Mouse (Mus musculus) midbrain, postnatal 0 days (tissue): ENCODE results near the gene Cebpz. TPM values are rescaled to one million over a fixed set of nuclear protein-coding genes. Genes with fewer than 3 reads are reported as not detected.
A peak's percentile ranks its signal among the peaks of the same experiment; 100 is the strongest.

Experiments used
- ATAC-seq: fragments of 200-750 bp; cut with Nextera tagmentation; 2 replicates; pipeline ENCODE4 v1.8.0; 2017; ENCODE audit warnings: moderate number of reproducible peaks, mild to moderate bottlenecking, moderate TSS enrichment, moderate library complexity; ENCODE audit not compliant: low FRiP score
- DNase-seq: peaks from one replicate; pipeline ENCODE4 v3.0.0-alpha.2; 2015; ENCODE audit warnings: low spot score
- H3K27ac ChIP-seq: fragments of 300-500 bp; sonication (generic); 2 replicates; pipeline ENCODE4 v1.5.1; 2014; ENCODE audit warnings: low read depth, mild to moderate bottlenecking, low read length, mixed read lengths
- H3K27me3 ChIP-seq: fragments of 300-500 bp; sonication (generic); 2 replicates; pipeline ENCODE4 v1.6.1; 2014; ENCODE audit warnings: low read length, control low read depth, mixed read lengths; ENCODE audit not compliant: insufficient read depth
- H3K36me3 ChIP-seq: fragments of 300-500 bp; sonication (generic); 2 replicates; pipeline ENCODE4 v1.6.1; 2014; ENCODE audit warnings: low read length, control low read depth, mixed read lengths; ENCODE audit not compliant: insufficient read depth
- H3K4me1 ChIP-seq: fragments of 300-500 bp; sonication (generic); 2 replicates; pipeline ENCODE4 v1.6.1; 2014; ENCODE audit warnings: mild to moderate bottlenecking, control low read depth, antibody characterized with exemption, low read length, mixed read lengths; ENCODE audit not compliant: insufficient read depth
- H3K4me2 ChIP-seq: fragments of 300-500 bp; sonication (generic); 2 replicates; pipeline ENCODE4 v1.6.1; 2014; ENCODE audit warnings: low read depth, mild to moderate bottlenecking, low read length, mixed read lengths; ENCODE audit not compliant: poor library complexity, severe bottlenecking
- H3K4me3 ChIP-seq: fragments of 300-500 bp; sonication (generic); 2 replicates; pipeline ENCODE4 v1.5.1; 2014; ENCODE audit warnings: low read depth, mild to moderate bottlenecking, low read length, moderate library complexity
- H3K9ac ChIP-seq: fragments of 300-500 bp; sonication (generic); replicated peaks from 2 replicates; pipeline ENCODE4 v1.6.1; 2014; ENCODE audit warnings: mild to moderate bottlenecking, low read length, moderate library complexity, mixed read lengths; ENCODE audit not compliant: poor library complexity, severe bottlenecking
- H3K9me3 ChIP-seq: fragments of 300-500 bp; sonication (generic); 2 replicates; pipeline ENCODE4 v1.6.1; 2016; ENCODE audit warnings: low read length, control low read depth
- CTCF ChIP-seq: IDR thresholded peaks from 2 replicates; pipeline ENCODE4 v1.5.1; 2016; ENCODE audit warnings: antibody characterized with exemption, mild to moderate bottlenecking
- whole genome bisulfite sequencing: fragments of 180-500 bp; shearing (Covaris S2); extraction: QIAGEN DNeasy Blood & Tissue Kit; methylation state at CpG from one replicate; pipeline ENCODE4 v1.1.7; 2014; 5-methylcytosine and 5-hydroxymethylcytosine counted together
- polyA plus RNA-seq: library from polyadenylated mRNA; unstranded; fragments of >200 nt; fragmentation: Nextera tagmentation; extraction: Ambion mirVana; gene quantifications from 2 replicates; pipeline ENCODE4 v1.2.1, GENCODE M21; 2015
- total RNA-seq: library from RNA; depleted of rRNA; stranded (reverse); fragments of >200 nt; gene quantifications from 2 replicates; pipeline ENCODE4 v1.2.3, GENCODE M21; 2014

Gene Cebpz
- total and polyA plus RNA-seq, 2 experiments from 2014 or later = 18.4 to 46.2 TPM

DNA sequence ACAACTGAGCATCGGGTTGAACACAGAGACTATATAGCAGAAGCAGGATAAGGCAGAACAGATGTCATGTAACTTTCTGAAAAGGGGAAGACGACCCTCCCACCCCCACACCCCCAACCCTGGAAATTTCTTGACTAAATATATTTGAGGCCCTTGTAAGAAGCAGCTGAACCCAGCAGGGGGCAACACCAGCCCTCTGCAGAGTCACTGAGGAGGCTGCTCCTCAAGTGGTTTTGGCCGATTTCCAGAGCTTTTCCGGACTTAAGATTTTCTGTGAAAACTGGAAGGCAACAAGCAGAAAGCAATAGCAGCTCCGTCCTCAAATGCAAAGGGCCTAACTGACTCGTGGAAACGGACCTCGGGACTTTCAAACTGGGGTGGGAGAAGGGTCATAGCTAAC is 41.5 kb downstream of the Cebpz start:
- Histone ChIP-seq H3K36me3 (no peaks in the 10 kb centered on the region), H3K4me2 (peak overlapping the region; percentile 21; the same call in 1 of the 2 replicates), H3K27me3 (no peaks in the 10 kb centered on the region), H3K4me1 (no peaks in the 10 kb centered on the region), H3K9ac (no peak overlapping the region), H3K4me3 (no peak overlapping the region), H3K27ac (no peak overlapping the region), H3K9me3 (no peaks in the 10 kb centered on the region)
- TF ChIP-seq CTCF = peak; percentile 57
- ATAC-seq (no peak), DNase-seq (peak; percentile 88)
- 33% methylated on average over 8 of the region's 8 CpGs for WGBS

DNA sequence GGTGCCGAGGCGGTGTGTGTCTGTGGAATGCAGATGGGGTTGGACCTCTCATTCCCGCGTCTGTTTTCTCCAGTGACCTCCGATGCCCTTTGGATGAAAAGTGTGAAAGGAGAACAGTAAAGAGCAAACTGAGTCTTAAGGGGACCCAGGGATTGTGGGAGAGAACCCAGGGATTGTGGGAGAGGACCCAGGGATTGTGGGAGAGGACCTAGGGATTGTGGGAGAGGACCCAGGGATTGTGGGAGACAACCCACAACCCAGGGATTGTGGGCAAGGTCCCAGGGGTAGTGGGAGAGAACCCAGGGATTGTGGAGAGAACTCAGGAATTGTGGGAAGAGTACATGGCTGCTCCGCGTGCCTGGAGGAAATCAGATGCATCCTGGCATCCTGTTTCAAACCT is 41.9 kb downstream of the Cebpz start:
- no peak for TF ChIP-seq CTCF
- DNase-seq = no peak
- H3K9ac ChIP-seq = no peak overlapping the region
- WGBS = 86% methylated on average over 7 of the region's 7 CpGs
- no peaks in the 10 kb centered on the region for H3K36me3 ChIP-seq
- no peak for ATAC-seq
- no peak overlapping the region for H3K4me2 ChIP-seq
- no peaks in the 10 kb centered on the region for H3K27me3 ChIP-seq
- no peak overlapping the region for H3K27ac ChIP-seq
- H3K9me3 ChIP-seq = no peaks in the 10 kb centered on the region
- no peaks in the 10 kb centered on the region for H3K4me1 ChIP-seq
- no peak overlapping the region for H3K4me3 ChIP-seq

DNA sequence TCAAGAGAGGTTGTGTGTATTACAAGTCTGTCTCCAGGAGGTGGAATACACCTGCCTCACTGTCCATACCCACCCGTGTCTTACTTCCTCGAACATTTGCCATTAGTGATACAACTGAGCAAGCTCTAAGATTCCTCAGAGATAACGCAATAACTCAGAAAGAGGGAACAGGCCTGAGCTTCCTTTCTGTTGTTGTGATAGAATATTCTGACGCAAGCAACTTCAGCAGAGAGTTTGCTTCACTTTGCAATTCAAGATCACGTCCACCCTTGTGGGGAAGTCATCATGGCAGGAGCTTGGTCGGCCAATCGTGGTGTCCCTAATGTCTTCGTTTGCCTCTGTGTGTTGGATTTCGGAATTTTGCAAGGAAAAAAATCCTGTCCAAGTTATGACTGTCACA is 45.8 kb downstream of the Cebpz start:
- no peak overlapping the region for H3K4me2 ChIP-seq
- DNase-seq = no peak
- H3K27ac ChIP-seq = no peak overlapping the region
- H3K4me3 ChIP-seq = no peak overlapping the region
- no peak overlapping the region for H3K9ac ChIP-seq
- no peak for TF ChIP-seq CTCF
- H3K36me3 ChIP-seq = no peaks in the 10 kb centered on the region
- ATAC-seq = no peak
- H3K4me1 ChIP-seq = no peaks in the 10 kb centered on the region
- WGBS = 83% methylated on average over 9 of the region's 9 CpGs
- H3K27me3 ChIP-seq = no peaks in the 10 kb centered on the region
- no peaks in the 10 kb centered on the region for H3K9me3 ChIP-seq

DNA sequence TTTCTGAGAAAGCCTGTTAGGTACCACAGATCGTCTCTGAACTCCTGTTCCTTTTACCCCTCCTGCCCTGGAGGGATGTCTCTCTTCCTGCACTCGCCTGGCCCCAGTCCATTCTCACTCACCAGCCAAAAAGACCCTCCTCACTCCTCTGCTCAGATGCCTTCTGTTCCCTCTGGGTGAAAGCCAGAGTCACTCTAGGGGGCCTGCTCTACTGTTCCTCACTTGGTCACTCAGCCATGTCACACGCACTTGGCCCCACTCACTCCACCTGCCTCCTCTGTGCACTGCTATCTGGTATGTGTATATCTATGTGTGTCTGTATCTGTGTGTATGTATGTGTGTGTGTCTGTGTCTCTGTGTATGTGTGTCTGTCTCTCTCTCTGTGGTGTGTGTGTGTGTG is 47.7 kb downstream of the Cebpz start:
- H3K27ac ChIP-seq = no peak overlapping the region
- ATAC-seq = peak; percentile 54; the same call in 1 of the 2 replicates

DNA sequence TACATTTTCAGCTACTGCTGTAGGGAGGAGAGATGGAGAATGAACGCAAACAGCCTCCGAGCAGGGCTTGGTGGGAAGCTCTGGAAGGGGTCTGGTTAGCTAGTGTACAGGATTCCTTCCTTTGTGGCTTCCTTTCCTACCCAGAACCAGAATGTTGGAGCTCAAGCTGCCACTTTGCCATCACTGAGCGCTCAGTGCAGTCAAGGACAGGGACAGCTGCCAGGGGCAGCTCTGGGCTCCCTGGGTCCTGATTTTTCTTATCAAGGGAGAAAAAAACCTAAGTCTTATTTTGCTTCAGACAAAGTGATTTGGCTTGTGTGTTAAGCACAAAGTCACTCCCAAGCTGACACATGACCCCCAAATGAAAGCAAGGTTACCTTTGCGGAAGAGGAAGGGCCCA is 48.3 kb downstream of the Cebpz start:
- no peak overlapping the region for H3K4me2 ChIP-seq
- ATAC-seq = no peak
- WGBS = 93% methylated on average over 4 of the region's 4 CpGs

More for the DNA sequence above, 47.7 kb downstream of the Cebpz start:
- TF ChIP-seq CTCF = no peak
- peak; percentile 78 for DNase-seq
- Histone ChIP-seq H3K4me3 (no peak overlapping the region), H3K27me3 (no peaks in the 10 kb centered on the region), H3K9me3 (no peaks in the 10 kb centered on the region), H3K36me3 (no peaks in the 10 kb centered on the region), H3K4me2 (no peak overlapping the region), H3K4me1 (no peaks in the 10 kb centered on the region), H3K9ac (no peak overlapping the region)
- WGBS = 28% methylated on average over 3 of the region's 3 CpGs

DNA sequence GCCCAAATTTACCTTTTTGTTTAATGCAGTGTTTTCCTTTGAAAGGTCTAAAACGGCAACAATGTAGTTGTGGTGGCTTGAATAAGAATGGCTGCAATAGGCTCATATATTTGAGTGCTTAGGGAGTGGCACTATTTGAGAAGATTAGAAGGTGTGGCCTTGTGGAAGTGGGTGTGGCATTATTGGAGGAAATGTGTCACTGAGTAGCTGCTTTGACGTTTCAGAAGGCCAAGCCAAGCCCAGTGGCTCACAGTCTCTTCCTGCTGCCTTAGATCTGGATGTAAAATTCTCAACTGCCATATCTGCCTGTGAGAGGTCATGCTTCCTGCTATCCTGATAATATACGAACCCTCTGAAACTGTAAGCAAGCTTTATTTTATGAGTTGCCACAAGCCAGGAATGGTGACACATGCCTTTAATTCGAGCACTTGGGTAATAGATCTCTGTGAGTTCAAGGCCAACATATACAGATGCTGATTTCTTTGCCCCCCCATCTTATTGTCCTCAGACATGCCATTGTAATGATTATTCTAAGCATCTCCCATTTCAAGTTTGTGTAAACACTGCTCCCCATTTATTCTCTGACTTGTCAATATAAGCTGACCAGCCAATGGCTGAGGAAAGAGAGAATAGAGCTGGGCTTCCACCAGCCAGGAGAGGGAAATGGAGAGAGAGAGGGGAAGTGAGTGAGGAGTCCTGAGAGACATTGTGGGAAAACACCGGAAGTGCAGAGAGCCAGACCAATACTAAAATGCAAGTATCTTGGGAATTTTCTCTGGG is 51.4 kb downstream of the Cebpz start:
- Histone ChIP-seq H3K9ac (no peak overlapping the region), H3K4me2 (no peak overlapping the region), H3K27me3 (no peaks in the 10 kb centered on the region), H3K9me3 (no peaks in the 10 kb centered on the region), H3K36me3 (no peaks in the 10 kb centered on the region), H3K4me3 (no peak overlapping the region), H3K27ac (no peak overlapping the region), H3K4me1 (no peaks in the 10 kb centered on the region)
- no peak for ATAC-seq
- 88% methylated on average over 5 of the region's 5 CpGs for WGBS
- TF ChIP-seq CTCF = no peak
- DNase-seq = no peak

More for the DNA sequence above, 48.3 kb downstream of the Cebpz start:
- no peak for TF ChIP-seq CTCF
- H3K9ac ChIP-seq = no peak overlapping the region
- H3K9me3 ChIP-seq = no peaks in the 10 kb centered on the region
- DNase-seq = peak; percentile 4
- H3K36me3 ChIP-seq = no peaks in the 10 kb centered on the region
- no peaks in the 10 kb centered on the region for H3K4me1 ChIP-seq
- no peak overlapping the region for H3K27ac ChIP-seq
- H3K4me3 ChIP-seq = no peak overlapping the region
- H3K27me3 ChIP-seq = no peaks in the 10 kb centered on the region
